Mouse (Mus musculus) limb, embryonic 14.5 days (tissue): Measurements from ENCODE around the gene Sdad1. TPM values are rescaled to one million over a fixed set of nuclear protein-coding genes. Genes with fewer than 3 reads are reported as not detected.

ENCODE experiments used
- ATAC-seq: fragments of 200-750 bp; cut with Nextera tagmentation; 2 replicates; pipeline ENCODE4 v1.8.0; 2017; ENCODE audit warnings: low read depth, moderate number of reproducible peaks, moderate TSS enrichment; ENCODE audit not compliant: low FRiP score
- DNase-seq: peaks from one replicate; pipeline ENCODE4 v3.0.0-alpha.2; 2015; ENCODE audit warnings: low spot score
- H3K27ac ChIP-seq: fragments of 300-500 bp; sonication (generic); replicated peaks from 2 replicates; pipeline ENCODE4 v1.5.1; 2014; ENCODE audit warnings: low read depth, mild to moderate bottlenecking, low read length, moderate library complexity, mixed read lengths
- H3K27me3 ChIP-seq: fragments of 300-500 bp; sonication (generic); 2 replicates; pipeline ENCODE4 v1.6.1; 2014; ENCODE audit warnings: low read length, mixed read lengths; ENCODE audit not compliant: control insufficient read depth, insufficient read depth
- H3K36me3 ChIP-seq: fragments of 300-500 bp; sonication (generic); 2 replicates; pipeline ENCODE4 v1.6.1; 2014; ENCODE audit warnings: mild to moderate bottlenecking, low read length, moderate library complexity, mixed read lengths; ENCODE audit not compliant: control insufficient read depth, insufficient read depth
- H3K4me1 ChIP-seq: fragments of 300-500 bp; sonication (generic); 2 replicates; pipeline ENCODE4 v1.6.1; 2014; ENCODE audit warnings: antibody characterized with exemption, low read length, mixed read lengths; ENCODE audit not compliant: control insufficient read depth, insufficient read depth
- H3K4me2 ChIP-seq: fragments of 300-500 bp; sonication (generic); replicated peaks from 2 replicates; pipeline ENCODE4 v1.6.1; 2014; ENCODE audit warnings: low read depth, mild to moderate bottlenecking, low read length, moderate library complexity; ENCODE audit not compliant: severe bottlenecking
- H3K4me3 ChIP-seq: fragments of 300-500 bp; sonication (generic); replicated peaks from 2 replicates; pipeline ENCODE4 v1.5.1; 2014; ENCODE audit warnings: low read length
- H3K9ac ChIP-seq: fragments of 300-500 bp; sonication (generic); 2 replicates; pipeline ENCODE4 v1.6.1; 2014; ENCODE audit warnings: mild to moderate bottlenecking, low read depth, low read length, moderate library complexity; ENCODE audit not compliant: severe bottlenecking
- H3K9me3 ChIP-seq: fragments of 300-500 bp; sonication (generic); 2 replicates; pipeline ENCODE4 v1.6.1; 2016; ENCODE audit warnings: low read length; ENCODE audit not compliant: control insufficient read depth
- POLR2A ChIP-seq: fragments of 200-500 bp; IDR thresholded peaks from 2 replicates; pipeline ENCODE4 v1.8.0; 2012; ENCODE audit warnings: inconsistent platforms, mild to moderate bottlenecking, moderate library complexity, borderline replicate concordance; ENCODE audit not compliant: insufficient read depth, insufficient read length; ENCODE audit errors: extremely low read depth
- WGBS: fragments of 180-500 bp; shearing (Covaris S2); extraction: QIAGEN DNeasy Blood & Tissue Kit; methylation state at CpG from one replicate; pipeline ENCODE4 v1.1.7; 2014; 5-methylcytosine and 5-hydroxymethylcytosine counted together
- polyA plus RNA-seq, 2 experiments: library from polyadenylated mRNA; depleted of rRNA in 1 of 2; stranded (reverse) in 1 of 2; unstranded in 1 of 2; fragments of >200 nt; fragmentation: Nextera tagmentation in 1 of 2; extraction: Ambion mirVana in 1 of 2; gene quantifications; 2 replicates each; pipeline versions ENCODE4 v1.2.1 to v1.2.3; 2012 to 2014

Sdad1 gene
- polyA plus RNA-seq, 2 experiments, result 27.6 to 40.3 TPM

DNA sequence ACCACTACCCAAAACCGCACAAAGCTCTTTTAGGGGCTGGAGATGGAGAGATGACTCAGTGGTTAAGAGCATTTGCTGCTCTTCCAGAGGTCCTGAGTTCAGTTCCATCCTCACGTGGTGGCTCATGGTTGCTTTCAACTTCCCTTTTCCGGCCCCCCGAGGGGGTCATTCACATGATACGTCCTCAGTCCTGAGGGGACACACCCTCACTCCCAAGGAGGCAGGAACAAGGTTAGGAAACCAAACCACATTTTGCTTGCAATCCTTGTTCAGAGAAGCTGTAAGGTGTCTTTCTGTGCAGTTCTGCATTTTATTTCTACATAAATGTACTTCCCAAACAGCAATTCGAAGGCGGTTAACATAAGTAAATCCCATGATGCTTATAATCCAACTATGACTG lies 39.8 kb downstream of the Sdad1 start:
- no peak overlapping the region for H3K4me3 ChIP-seq
- no peak for DNase-seq
- H3K4me2 ChIP-seq, result no peak overlapping the region
- H3K9me3 ChIP-seq, result no peaks in the 10 kb centered on the region
- no peak overlapping the region for H3K9ac ChIP-seq
- H3K27me3 ChIP-seq, result no peaks in the 10 kb centered on the region
- H3K36me3 ChIP-seq, result no peaks in the 10 kb centered on the region
- ATAC-seq, result no peak
- no peak for TF ChIP-seq POLR2A
- WGBS, result 92% methylated on average over 7 of the region's 7 CpGs
- no peaks in the 10 kb centered on the region for H3K4me1 ChIP-seq
- H3K27ac ChIP-seq, result no peak overlapping the region

DNA sequence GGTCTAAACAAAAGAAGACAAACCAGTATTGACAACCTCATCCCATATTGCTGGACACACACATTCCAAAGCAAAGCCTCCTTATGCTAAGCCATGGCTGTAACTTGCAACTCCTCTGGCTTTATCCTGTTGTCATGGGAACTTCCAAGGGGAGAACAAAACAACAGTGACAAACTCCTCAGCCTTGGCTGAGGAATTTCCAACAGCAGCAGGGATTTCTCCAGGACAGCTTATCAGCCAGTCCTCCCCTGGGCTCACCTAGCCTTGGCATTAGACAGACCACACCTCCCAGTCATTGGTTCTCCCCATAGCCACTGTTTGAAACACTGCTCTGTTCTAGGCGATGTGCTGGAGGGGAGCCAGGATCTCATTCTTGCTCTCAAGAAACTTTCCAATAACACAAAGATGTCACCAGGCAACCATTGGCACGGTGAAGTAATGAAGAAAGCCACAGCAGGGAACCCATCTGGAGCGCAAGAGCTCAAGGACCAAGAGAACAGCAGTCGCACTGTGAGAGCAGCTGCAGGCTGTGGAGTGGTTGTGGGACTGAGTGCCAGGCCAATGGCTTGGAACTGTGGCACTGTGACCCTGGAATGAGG lies 46.4 kb downstream of the Sdad1 start:
- Histone ChIP-seq H3K4me1 (peaks cover 9% of the 10 kb centered on the region; the same call in 1 of the 2 replicates), H3K9me3 (no peaks in the 10 kb centered on the region)
- WGBS, result 45% methylated on average over 4 of the region's 4 CpGs

DNA sequence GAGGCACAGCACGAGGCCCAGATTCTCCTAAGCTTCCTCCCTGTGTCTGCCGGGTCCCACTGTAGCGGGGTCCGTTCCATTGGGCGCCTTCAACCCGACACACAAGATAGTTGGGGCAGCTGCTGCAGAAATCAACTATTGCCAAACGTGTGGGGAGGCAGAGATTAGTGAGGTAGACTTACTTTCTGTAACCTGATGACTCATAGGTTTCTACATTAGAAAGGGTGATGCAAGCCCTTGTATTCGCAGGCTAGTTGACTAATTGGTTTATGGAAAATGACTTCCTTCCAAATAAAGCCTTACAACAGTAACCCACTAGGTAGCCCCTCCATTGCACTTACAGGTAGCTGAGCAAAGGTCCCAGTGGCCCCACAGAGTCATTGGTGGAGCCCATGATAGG lies 47.6 kb downstream of the Sdad1 start:
- H3K4me3 ChIP-seq, result no peak overlapping the region
- H3K27me3 ChIP-seq, result no peaks in the 10 kb centered on the region
- TF ChIP-seq POLR2A, result no peak
- ATAC-seq, result no peak
- H3K27ac ChIP-seq, result no peak overlapping the region
- H3K4me2 ChIP-seq, result no peak overlapping the region
- no peaks in the 10 kb centered on the region for H3K9me3 ChIP-seq
- H3K9ac ChIP-seq, result no peak overlapping the region
- H3K36me3 ChIP-seq, result no peaks in the 10 kb centered on the region
- peaks cover 9% of the 10 kb centered on the region; the same call in 1 of the 2 replicates for H3K4me1 ChIP-seq
- DNase-seq, result no peak
- WGBS, result 86% methylated on average over 8 of the region's 8 CpGs

More for the DNA sequence above, 46.4 kb downstream of the Sdad1 start:
- no peak overlapping the region for H3K4me2 ChIP-seq
- peak overlapping the region; percentile 43; the same call in 1 of the 2 replicates for H3K27ac ChIP-seq
- no peaks in the 10 kb centered on the region for H3K36me3 ChIP-seq
- H3K9ac ChIP-seq, result no peak overlapping the region
- no peaks in the 10 kb centered on the region for H3K27me3 ChIP-seq
- no peak overlapping the region for H3K4me3 ChIP-seq
- ATAC-seq (peak; percentile 73), DNase-seq (peak; percentile 78)
- TF ChIP-seq POLR2A, result no peak

DNA sequence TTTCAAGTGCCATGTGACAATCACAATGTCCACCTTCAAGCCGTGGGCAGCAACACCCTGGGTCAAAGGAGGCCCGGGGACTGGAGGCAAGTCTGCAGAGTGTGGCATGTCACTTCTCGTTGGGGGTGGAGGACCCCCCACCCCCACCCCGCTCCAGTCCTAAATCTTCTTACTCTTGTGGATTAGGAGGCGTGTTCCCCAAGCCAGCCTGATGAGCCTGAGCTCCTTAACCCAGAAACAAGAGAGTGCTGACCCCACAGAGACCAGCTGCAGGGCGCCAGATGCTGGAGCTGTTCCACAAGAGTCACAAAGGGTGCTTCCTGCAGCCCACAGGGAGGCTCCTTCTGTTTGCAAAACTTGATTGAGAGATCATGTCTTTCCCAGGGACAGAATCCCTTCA lies 54.1 kb downstream of the Sdad1 start, which contains the start of gene Ppef2:
TSS of gene Ppef2 (minus strand) at position 61 of the 400 bp plus-strand sequence.
- Histone ChIP-seq H3K4me3 (no peak within 1 kb of the TSS), H3K9me3 (no peaks in the 10 kb centered on the region), H3K4me2 (no peak within 1 kb of the TSS), H3K36me3 (no peaks in the 10 kb centered on the region), H3K27me3 (no peaks in the 10 kb centered on the region), H3K9ac (no peak within 1 kb of the TSS), H3K4me1 (no peaks in the 10 kb centered on the region; the same call in 1 of the 2 replicates), H3K27ac (no peak within 1 kb of the TSS)
- ATAC-seq (no peak), DNase-seq (no peak)
- 16% methylated on average over 6 of the region's 6 CpGs for whole genome bisulfite sequencing
- TF ChIP-seq POLR2A, result no peak

DNA sequence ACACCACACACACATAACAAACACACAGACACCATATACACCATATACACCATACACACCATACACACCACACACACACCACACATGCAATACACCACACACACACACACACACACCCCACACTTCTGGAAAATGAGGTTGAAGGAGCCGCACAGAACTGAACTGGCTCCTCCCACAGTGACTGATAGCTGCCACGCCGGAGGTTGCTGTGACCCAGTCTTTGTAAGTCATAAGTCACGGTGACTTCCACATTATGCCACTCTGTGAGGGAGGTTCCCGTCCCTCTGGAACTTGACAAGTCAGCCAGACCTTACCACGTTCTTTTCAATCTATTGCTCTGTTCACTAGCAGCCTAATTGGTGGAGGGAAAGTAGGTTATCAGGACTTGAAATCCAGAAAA lies 55.8 kb downstream of the Sdad1 start:
- Histone ChIP-seq H3K9me3 (no peaks in the 10 kb centered on the region), H3K9ac (no peak overlapping the region), H3K36me3 (no peaks in the 10 kb centered on the region), H3K4me1 (no peaks in the 10 kb centered on the region; the same call in 1 of the 2 replicates), H3K4me2 (no peak overlapping the region), H3K27me3 (no peaks in the 10 kb centered on the region), H3K4me3 (no peak overlapping the region), H3K27ac (no peak overlapping the region)
- no peak for TF ChIP-seq POLR2A
- 61% methylated on average over 6 of the region's 6 CpGs for WGBS
- DNase-seq (no peak), ATAC-seq (no peak)

DNA sequence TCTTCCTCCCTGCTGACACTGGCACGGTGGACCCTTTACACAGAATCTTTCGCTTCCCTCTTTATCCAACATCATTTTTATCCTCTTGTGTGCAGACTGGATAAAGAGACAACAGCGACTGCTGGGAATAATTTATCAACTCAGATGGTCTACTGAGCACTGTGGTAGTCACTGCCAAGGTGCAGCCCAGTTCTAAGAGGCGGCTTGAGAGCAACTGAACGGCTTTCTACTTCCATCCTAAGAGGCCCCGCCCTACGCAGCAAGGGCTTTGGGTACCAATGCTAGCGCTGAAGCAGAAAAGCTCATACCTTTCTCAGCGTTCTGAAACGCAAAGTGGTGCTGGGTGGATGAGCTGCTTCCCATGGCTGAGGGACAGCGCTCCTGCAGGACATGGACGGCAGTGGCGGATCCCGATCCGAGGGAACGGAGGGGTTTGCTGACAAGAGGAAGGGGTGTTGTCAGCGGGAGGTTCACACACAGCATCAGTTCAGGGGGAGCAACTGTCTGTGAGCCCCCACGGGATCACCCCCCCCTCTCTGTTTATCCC lies 57.4 kb downstream of the Sdad1 start:
- DNase-seq, result no peak
- Histone ChIP-seq H3K4me3 (no peak overlapping the region), H3K9ac (no peak overlapping the region), H3K27me3 (no peaks in the 10 kb centered on the region), H3K9me3 (no peaks in the 10 kb centered on the region), H3K36me3 (no peaks in the 10 kb centered on the region), H3K4me2 (no peak overlapping the region), H3K27ac (no peak overlapping the region), H3K4me1 (no peaks in the 10 kb centered on the region; the same call in 1 of the 2 replicates)
- no peak for ATAC-seq
- no peak for TF ChIP-seq POLR2A
- WGBS, result 33% methylated on average over 18 of the region's 18 CpGs
